Mouse (Mus musculus) neutrophil, adult 65 days (primary cell): ENCODE measurements around the gene Cers1. TPM values are rescaled to one million over a fixed set of nuclear protein-coding genes. Genes with fewer than 3 reads are reported as not detected.

Experiments used
- total RNA-seq: library from RNA; stranded (reverse); gene quantifications from 2 replicates; pipeline ENCODE4 v1.2.4, GENCODE M21; 2023

Gene Cers1
- not detected in 2 replicates for total RNA-seq

DNA sequence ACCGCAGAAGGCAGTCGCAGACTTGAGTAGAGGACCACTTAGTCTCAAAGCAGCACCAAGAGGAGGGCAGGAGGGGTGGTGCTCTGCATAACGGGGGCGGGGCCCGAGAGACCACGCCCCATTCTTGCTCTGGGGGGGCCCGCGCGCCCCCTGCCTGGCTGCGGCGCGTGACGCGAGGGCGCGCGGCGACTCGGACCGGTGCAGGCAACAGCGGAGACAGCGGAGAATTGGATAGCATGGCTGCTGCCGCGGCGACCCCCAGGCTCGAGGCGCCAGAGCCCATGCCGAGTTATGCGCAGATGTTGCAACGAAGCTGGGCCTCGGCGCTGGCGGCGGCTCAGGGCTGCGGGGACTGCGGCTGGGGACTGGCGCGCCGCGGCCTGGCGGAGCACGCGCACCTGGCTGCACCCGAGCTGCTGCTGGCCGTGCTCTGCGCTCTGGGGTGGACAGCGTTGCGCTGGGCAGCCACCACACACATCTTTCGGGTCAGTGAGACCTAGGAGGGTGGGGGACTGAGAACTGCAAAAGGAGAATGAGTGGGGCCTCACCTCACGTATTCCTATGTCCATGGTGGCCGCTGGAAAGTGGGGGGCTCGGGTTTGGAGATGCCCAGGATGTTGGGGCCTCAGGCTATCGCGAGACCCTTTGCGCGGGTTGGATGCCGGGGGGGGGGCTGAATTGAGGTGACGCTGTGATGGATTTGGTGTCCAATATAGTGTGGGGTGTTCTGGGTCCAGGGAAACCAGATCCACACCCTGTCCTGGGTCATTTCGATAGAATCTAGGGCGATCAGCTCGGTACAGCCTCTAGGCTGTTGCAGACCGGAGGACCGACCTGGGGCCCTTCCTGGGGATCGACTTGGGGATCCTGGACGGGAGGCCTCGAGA lies at the start of gene Cers1:
Gene Cers1, plus strand, starts transcription at position 152 of the 887 bp plus-strand sequence.

DNA sequence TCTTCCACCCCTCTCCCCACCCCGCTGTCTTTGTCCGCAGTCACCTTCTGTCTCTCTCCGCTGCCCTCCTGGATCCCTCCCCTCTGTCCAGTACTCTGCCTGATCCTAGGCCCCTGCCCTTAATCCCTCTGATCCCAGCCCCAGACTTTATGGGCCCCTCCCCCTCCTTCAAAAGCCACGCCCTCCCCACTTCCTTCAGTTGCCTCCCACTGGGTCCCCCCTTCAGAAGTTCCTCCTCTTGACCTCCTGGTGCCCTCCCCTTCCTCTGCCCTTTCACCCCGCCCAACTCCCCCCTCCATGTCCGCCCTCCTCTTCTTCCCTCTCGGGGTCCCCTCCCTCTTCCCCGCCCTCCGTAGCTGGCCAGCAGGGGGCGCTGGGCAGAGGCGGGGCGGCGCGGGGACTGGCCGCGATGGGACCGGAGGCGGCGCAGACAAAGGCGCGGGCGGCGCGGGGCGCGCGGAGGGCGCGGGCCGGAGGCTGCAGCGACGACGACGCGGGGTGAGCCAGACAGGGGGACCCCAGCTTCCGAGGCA lies 32.9 kb upstream of the Cers1 start, which contains the start of gene Homer3:
Gene Homer3, plus strand, starts transcription at position 225 of the 533 bp plus-strand sequence.

DNA sequence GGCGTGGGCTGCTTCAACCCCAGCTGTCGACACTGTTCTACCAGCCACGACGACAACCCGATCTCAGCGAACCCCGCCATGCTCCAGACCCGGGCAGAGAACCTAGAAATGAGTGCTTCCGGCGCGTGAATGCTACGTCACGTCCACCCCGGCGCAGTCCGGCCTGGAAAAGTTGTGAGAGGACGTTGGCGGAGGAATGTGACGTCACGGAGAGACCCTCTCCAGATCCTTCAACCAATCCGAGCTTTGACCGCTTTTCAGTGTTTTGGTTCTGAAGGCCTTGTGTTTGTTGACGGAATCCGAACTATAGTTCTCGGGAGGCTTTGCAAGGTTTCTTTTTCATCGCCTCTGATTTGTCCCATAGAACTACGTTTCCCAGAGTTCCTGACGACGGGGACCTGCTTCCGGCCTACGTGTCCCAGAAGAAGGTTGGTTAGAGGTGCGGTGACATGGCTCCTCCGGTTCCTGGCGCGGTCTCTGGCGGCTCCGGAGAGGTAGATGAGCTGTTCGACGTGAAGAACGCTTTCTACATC lies 13.2 kb upstream of the Cers1 start, which contains the start of the genes Ddx49 and Cope:
Gene Ddx49, minus strand, starts transcription at position 132 of the 533 bp plus-strand sequence.
Gene Cope, plus strand, starts transcription at position 161 of the 533 bp plus-strand sequence.

DNA sequence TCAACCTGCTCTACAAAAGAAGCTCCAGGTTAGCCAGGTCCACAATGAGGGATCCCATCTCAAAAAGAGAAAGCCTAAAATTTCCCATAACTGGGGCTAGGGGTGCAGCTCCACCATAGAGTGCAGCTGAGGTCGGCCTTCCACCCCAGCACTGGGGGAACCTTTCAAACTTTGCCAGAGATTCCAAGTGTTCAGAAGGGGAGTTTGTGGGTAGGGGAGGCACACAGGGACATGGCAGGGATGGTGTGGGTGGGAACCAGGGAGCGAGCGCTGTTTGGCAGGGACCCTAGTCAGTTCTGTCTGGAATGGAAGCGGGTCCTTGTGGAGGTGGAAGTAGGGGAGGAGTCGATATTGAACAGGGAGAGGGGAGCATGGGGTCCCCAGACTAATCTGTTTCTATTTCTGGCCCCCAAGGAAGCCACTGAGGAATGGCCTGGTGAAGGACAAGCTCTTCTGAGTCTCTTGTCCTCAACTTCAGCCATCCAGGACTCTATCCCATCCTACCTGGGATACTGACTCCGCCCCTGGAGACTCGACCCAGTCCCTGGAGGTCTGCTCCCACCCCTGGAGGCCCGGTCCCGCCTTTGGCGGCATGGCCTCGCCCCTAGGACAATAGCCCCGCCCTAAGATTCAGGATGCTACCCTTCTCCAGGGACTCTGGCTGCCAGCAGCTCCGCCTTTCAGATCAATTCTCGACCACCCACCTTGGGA lies 13.7 kb downstream of the Cers1 start, which contains the start of gene Gdf1:
Gene Gdf1, plus strand, starts transcription at position 694 of the 711 bp plus-strand sequence.

DNA sequence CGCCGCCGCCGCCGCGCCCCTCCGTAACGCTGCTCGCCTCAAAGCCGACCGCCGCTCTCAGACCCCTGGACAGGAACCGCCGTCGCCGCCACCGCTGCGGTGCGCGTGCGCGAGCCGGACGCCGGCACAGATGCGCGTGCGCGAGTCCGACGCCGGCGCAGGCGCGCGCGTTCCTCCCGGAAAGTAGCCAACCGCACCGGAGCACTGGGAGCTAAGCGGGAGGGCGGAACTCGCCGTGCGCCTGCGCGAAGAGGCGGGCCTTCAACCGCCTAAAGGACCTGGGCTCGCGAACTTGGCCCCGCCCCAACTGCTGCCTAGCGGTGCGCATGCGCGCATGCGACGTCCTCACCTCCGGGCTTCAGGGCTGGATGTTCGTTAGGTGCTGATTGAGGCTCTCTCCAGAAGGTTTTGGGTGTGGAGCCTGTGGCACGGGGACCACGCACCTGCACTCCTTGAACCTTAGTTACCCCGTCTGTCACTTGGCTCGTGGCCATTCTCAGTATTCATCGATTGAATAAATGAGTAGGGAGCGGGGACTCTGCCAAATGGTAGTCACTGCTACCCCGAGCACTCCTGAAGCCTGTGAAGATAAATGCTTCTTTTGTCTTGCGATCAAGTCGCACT lies 37.7 kb downstream of the Cers1 start, which contains the start of gene Upf1:
Gene Upf1, minus strand, starts transcription at position 85 of the 624 bp plus-strand sequence.

DNA sequence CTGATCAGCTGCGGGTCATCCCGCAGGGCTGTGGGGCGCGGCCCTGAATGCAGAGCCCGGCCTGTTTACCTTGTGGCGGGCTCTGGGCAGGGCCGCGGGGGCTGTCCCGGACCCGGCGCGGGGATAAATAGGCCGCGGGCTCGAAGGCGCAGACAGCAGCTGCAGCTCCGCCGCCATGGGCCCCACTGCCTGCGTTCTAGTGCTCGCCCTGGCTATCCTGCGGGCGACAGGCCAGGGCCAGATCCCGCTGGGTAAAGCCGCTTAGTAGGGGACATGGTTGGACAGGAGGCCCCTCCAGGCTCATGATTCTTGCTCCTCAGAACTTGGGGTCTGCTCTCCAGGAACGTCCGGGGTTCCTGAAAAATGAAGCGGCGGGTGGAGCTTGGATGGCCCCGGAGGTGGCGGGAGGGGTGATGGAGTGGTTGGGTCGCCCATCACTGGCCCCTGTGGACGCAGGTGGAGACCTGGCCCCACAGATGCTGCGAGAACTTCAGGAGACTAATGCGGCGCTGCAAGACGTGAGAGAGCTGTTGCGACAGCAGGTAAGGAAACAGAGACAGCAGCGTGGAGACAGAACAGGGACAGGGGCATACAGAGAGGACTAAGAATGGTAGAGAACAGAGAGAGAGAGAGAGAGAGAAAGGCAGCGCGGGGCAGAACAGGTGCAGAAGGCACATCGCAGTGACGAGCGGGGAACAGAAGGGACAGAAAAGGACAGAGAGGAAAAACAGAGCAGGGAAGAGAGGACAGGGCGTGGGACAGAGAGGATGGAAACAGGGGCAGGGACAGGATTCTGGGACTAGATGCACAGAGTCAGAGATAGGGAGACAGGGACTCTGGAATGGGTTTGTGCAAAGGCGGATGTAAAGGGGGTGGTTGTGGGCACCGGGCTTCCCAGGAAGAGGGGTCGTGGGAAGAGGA lies 58.1 kb downstream of the Cers1 start, which contains the start of gene Comp:
Gene Comp, plus strand, starts transcription at position 162 of the 921 bp plus-strand sequence.

Other genes with a start within 250 kb of the Cers1 start
- not detected in 2 replicates for gene Tm6sf2, start 242.9 kb upstream of the Cers1 start, total RNA-seq
- gene Hapln4, start 232.3 kb upstream of the Cers1 start, total RNA-seq = not detected in 2 replicates
- not detected in 2 replicates for gene Ncan, start 194.9 kb upstream of the Cers1 start, total RNA-seq
- gene Nr2c2ap, start 184.4 kb upstream of the Cers1 start, total RNA-seq = 7.5 and 11.2 TPM in 2 replicates
- gene Rfxank, start 176.6 kb upstream of the Cers1 start, total RNA-seq = 11.2 and 13.5 TPM in 2 replicates
- gene Borcs8, start 176.3 kb upstream of the Cers1 start, total RNA-seq = 27.0 and 35.6 TPM in 2 replicates
- gene Mef2b, start 176.1 kb upstream of the Cers1 start, total RNA-seq = 0.95 and 1.1 TPM in 2 replicates
- 13.4 and 23.3 TPM in 2 replicates for gene Tmem161a, start 143.4 kb upstream of the Cers1 start, total RNA-seq
- 1.9 and 2.1 TPM in 2 replicates for gene Slc25a42, start 103.5 kb upstream of the Cers1 start, total RNA-seq
- gene Sugp2, start 81.5 kb upstream of the Cers1 start, total RNA-seq = 24.1 and 36.4 TPM in 2 replicates
- 3.1 and 3.7 TPM in 2 replicates for gene Armc6, start 81.3 kb upstream of the Cers1 start, total RNA-seq
- gene Homer3, start 32.9 kb upstream of the Cers1 start, total RNA-seq = 7.0 and 8.6 TPM in 2 replicates
- 25.3 and 36.1 TPM in 2 replicates for gene Ddx49, start 13.3 kb upstream of the Cers1 start, total RNA-seq
- 80.2 and 91.6 TPM in 2 replicates for gene Cope, start 13.3 kb upstream of the Cers1 start, total RNA-seq
- gene Gdf1, start 14.0 kb downstream of the Cers1 start, total RNA-seq = not detected in 2 replicates
- 47.2 and 53.6 TPM in 2 replicates for gene Upf1, start 37.5 kb downstream of the Cers1 start, total RNA-seq
- 0.19 TPM in 1 of 2 replicates, not detected in the other for gene Comp, start 57.8 kb downstream of the Cers1 start, total RNA-seq
- gene Crtc1, start 123.8 kb downstream of the Cers1 start, total RNA-seq = 3.2 and 9.3 TPM in 2 replicates
- gene Klhl26, start 161.2 kb downstream of the Cers1 start, total RNA-seq = 1.6 and 1.9 TPM in 2 replicates
- gene Tmem59l, start 171.6 kb downstream of the Cers1 start, total RNA-seq = not detected in 2 replicates
- gene Crlf1, start 177.4 kb downstream of the Cers1 start, total RNA-seq = 0.57 TPM in 1 of 2 replicates, not detected in the other
- gene Rex1bd, start 191.0 kb downstream of the Cers1 start, total RNA-seq = 28.1 and 40.0 TPM in 2 replicates
- 559 and 837 TPM in 2 replicates for gene Uba52, start 195.0 kb downstream of the Cers1 start, total RNA-seq
- gene Fkbp8, start 211.9 kb downstream of the Cers1 start, total RNA-seq = 162 and 198 TPM in 2 replicates
- 29.8 and 33.9 TPM in 2 replicates for gene Kxd1, start 212.2 kb downstream of the Cers1 start, total RNA-seq
- gene Ell, start 223.7 kb downstream of the Cers1 start, total RNA-seq = 64.2 and 80.9 TPM in 2 replicates